Mouse (Mus musculus): ENCODE measurements at regions not wholly inside any gene's neighbourhood (a gene's known extent, or its start where the extent isn't known, plus 50 kb on each side); places are given as distances from the start of the nearest gene placed in this dataset.

DNA sequence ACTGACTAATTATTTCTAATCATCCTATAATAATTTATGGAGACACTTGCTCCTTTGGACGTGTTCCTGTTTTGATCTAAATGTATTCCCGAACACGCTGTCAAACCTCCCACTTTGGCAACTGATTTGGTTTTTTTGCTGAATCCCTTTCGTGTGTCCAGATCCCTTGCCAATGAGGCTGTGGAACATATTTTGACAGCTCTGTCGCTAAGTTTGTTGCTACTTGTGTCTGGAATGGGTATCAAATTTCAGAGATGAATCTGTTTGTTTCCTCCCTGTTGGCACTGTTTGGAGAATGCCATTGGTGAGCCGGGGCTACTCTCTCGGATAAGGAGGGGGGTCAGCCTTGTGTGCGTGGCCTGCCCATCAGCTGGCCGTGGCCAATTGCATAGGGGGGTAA, 277.2 kb upstream of the Tshz3 start:
- in situ Hi-C loops (cut with MseI, MboI): no loop called here

DNA sequence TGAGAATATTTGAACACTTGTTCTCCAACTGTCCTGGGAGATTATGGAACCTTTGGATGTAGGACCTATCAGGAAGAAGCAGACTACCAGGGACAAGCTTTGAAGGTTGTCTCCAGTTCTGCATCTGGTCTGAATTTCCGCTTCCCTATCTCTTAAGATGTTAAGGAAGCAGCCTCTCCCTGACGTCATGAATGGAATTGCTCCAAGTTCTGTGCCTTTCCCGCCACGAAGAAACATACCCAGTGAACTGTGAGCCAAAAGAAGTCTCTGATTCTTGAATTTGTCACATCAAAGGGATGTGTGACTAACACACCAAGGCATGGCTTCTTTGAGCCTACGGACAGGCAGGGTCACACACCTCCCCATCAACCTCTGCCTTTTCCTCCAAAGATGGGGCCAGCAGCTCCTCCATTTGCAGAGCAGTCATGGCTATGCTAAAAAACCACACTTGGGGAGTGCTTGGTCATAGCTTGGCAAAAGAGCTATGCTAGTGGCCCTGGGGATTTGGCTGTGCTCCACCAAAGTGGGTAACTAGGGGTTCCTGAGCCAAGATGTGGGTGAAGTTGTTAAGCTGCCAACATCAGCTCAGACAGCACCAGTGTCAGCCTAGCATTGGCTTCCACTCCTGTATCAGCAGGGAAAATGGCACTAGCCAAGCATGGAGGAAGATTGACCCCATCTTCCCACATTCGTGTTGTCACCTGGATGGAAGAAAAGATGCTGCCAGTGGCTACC, 248.6 kb upstream of the Tshz3 start:
- in situ Hi-C loops (cut with MseI, MboI): loop anchor here in 1 of 2 experiments (10.0 kb wide), 1 partner anchor 65 kb away; no protein-coding TSS in a partner anchor

DNA sequence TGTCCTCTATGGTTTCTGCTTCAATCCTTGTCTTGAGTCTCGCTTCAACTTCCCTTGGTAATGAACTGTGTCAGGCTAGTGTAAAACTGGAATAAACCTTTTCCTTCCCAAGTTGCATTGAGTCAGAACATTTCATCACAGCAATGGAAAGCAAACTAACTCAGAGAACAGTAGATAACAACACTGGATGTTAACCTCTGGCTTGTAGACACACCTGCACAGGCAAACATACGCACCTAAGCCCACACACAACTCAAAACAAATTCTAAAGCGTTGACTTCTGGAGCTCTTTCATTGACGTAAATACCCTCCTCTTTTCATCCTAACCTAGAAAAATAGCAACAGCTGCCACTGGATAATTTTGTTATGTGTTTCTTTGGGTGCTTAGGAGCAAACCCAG, 244.1 kb upstream of the Tshz3 start:
- in situ Hi-C loops (cut with MseI, MboI): no loop called here

DNA sequence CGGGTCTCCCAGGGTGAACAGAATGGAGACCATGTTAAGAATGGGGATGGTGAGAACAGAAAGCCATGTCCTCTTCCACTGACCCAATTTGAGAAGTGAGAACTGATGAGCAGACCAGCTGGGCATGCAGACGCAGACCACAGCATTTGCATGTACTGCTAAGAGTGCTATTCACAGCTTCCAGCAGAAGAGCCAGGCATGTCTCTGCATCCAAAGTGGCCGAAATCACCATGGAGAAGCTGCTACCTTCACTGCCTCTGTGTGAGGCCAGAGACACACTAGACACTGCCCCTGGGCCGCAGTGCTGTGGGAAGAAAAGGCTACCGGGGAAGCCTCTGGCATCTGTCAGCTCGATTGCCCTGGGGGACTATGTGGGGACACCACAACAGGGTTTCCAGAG, 241.8 kb upstream of the Tshz3 start:
- in situ Hi-C loops (cut with MseI, MboI): no loop called here

DNA sequence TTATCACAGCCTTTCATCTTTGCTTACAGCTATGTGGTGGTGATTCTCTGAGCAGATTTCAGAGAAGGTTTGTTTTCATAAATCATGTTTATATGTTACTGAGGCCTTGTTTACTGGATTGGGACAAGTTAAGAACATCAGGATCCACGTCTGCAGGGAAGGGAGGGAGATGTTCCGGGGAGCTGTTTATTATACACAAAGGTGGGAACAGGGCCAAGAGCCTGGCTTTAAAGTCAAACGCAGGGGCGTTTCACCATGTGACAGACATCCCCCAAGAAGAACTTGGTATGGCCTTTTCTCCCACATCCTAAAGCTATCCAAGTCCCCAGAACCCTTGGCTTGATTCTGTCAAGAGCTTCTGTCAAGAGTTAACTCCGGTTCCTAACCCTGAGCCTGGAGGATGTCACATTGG, 235.5 kb upstream of the Tshz3 start:
- in situ Hi-C loops (cut with MseI, MboI): no loop called here

DNA sequence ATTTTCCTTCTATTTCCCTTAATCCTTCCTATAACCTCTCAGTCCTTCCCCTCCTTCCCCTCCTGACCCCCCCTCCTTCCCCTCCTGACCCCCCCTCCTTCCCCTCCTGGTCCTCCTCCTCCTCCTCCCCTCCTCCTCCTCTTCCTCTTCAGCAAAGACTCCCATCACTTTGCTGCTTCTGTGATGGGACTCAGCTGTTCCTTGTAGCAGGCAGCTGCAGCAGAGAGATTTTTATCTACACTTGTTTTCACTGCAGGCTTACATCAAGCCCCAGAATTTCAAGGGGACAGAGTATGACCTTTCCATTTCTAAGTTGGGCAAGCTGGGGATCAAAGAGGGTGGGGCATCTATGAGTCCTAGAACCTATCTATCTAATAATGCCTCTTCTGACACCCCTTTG, 228.5 kb upstream of the Tshz3 start:
- in situ Hi-C loops (cut with MseI, MboI): no loop called here

DNA sequence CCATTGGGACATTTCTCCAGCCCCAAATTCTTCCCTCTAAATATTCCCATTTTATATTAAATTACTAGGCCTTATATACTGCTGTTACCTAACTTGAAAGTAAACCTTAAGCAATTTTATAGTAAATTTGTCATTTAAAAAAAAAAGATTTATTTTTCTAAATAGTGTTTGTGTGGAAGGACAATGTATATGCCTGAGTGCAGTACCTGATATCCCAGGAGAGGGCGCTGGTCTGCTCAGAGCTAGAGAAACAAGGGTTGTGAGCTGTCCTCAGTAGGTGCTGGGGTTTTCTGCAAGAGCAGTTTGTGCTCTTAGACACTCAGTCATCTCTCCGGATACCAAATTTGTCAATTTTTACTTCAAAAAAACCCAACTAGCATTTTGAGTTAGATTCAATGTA, 224.4 kb upstream of the Tshz3 start:
- in situ Hi-C loops (cut with MseI, MboI): no loop called here

DNA sequence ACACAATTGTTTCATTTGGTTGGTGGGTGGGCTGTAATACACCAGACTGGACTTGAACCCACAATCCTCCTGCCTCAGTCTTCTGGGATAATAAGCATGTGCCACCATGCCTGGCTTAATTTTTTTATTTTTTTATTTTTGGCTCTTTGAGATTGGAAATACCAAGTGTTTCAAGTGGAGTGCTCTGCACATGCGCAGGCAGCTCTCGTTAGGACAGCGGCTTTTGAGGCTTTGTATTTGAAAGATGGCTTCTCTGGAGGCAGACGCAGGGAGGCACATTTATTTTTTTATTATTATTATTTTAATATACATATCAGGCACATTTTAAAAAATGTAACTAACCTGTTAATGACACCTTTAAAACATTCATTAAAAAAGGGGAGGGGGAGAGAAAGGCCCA, 221.5 kb upstream of the Tshz3 start:
- in situ Hi-C loops (cut with MseI, MboI): no loop called here

DNA sequence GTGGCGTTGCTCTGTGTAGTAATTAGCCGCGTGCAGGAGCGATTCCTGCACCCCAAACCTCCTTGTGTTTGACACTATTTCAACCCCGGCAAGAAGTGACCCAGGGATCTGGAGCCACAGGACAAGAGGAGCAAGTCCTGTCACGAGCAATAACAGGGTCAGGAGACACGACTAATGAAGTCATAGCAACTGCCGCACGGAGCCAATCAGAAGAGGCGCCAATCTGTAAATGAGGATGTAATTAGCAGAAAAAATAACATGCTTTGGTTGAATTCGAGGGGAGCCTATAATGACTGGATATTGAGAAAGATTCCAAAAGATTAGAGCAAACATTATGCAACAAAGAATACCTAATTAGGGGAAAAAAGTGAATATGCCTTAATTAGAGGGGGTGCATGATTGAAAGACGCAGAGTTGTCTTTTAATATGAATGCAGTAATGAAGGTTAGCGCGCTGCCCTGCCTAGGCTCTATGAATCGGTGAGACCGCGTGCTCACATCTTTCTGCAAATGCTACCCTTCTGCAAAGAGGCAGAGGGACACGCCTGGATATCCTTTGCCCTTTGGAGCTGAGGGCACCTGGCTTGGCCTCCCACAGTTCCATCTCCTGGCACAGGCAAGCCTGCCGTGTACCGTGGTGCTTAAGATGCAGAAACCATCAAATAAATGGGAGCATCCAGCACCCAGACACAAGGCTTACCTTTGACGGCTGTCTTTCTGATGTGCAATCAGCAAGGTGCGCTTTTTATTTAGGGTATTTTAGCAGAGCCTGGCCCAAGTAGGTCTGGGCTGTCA, 220.9 kb upstream of the Tshz3 start:
- in situ Hi-C loops (cut with MseI, MboI): no loop called here

DNA sequence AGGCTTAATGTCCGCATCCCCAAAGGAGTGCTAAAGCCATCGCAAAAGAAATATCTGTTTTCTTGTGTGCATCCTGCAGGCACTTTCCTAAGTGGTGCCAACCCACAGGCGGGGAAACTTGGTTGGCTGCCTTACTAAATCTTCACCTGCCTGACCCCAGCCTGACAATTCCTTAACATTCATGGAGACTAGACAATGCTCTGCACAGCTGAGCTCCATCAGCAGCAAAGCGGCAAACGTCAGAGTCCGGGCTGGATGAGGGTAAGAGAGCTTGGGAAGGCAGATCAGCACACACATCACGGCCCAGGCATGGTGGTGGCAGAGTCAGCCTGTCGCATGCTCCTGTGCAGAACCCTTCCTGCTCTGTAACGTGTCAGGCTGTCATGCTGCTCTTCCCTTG, 209.8 kb upstream of the Tshz3 start:
- in situ Hi-C loops (cut with MseI, MboI): no loop called here

DNA sequence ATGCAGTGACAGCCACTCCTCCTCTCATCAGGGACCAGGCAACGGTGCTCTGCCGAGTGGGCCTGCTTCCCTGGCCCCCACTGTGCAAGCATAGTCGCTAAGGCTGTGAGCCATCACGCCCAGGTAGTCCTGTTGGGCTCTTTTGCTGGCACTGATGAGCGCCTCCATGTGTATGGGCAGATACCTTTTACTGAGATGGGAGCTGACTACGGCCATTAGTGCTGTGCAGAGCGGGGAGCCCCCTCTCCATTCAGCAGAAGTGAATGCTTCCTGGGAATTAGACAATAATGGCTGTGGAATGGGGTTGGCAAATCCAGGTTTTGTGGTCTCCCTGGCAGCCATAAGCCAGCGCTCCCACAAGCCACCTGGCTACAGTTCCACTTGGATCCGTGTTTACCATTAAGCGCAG, 206.7 kb upstream of the Tshz3 start:
- in situ Hi-C loops (cut with MseI, MboI): no loop called here

DNA sequence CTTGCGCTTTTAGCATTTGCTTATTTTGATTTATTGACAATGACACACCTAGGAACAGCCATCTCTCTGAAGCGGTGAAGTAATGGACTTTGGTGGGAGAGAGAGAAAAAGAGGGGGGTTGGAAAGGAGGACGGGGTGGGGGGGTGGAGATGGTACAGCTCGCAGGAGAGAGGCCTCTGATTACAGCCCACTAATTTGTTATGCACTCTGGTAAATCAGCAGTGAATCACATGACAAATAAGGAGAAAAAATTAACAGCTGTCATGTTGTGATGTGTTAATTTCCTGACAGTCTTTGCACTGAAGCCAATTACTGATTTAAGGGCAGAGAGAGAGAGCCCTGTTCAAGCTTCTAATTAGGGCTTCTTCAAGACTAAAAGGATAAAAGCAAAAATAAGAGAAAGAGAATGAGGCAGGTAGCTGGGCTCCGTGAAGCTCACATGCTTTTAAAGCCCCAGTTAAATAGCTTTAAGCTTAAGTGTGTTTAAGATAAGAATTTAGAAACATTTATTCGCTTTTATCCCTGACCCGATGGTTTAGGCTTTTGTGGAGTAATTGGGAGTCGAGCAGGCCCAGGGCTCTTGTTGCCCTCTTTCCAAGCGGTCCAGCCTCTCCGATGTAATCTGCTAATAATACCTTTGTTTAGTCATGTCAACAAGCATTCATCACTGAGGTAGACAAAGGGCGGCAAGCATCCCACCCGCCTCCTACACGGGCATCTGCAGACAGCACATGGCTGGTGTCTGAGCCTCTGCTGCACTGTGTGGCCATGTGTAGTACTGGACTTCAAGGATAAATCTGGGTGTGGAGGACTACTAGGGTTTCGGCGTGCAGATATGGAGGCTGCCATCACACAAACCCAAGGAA, 193.7 kb upstream of the Tshz3 start:
- in situ Hi-C loops (cut with MseI, MboI): no loop called here

DNA sequence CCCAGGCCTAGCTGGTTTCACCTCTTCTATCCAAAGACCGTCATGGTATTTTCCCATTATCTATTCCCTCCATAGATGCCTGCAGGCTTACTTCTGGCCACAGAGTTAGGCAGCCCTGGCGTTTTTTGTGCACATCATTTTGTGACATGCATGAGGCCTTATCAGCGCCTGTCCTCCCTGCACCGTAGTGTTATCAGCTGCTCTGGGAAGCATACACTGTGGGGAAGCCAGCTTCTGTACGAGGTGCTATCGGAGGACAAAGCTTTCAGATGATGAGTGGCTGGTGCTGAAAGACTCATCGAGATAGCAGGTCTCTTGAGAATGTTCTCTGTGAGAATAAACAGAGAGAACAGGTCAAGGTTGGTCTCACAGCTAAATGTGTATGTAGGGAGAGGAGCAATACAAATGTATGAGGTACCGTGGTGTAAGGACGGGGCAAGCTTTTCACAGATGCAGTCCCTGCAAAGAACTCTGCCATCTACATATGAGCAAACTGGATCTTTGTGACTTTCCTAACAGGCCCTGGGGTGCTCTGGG, 190.0 kb upstream of the Tshz3 start:
- in situ Hi-C loops (cut with MseI, MboI): no loop called here

DNA sequence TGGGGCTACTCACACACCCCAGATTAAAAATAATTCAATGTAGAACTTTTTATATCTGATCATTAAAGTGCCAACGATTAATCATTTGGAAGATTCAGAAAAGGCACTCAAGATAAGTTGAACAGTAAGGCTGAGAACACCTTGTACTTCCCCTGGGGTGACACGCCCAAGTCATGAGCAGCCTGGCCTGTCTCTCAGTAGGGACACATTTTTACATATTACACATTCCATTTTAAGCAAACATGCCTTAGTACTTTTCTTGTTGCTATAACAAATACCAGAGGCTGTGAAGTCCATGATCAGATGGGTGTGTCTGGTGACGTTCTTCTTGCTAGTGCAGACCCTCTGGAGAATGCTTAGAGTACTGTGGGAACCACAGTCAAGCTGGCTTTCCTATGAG, 184.2 kb upstream of the Tshz3 start:
- in situ Hi-C loops (cut with MseI, MboI): no loop called here

DNA sequence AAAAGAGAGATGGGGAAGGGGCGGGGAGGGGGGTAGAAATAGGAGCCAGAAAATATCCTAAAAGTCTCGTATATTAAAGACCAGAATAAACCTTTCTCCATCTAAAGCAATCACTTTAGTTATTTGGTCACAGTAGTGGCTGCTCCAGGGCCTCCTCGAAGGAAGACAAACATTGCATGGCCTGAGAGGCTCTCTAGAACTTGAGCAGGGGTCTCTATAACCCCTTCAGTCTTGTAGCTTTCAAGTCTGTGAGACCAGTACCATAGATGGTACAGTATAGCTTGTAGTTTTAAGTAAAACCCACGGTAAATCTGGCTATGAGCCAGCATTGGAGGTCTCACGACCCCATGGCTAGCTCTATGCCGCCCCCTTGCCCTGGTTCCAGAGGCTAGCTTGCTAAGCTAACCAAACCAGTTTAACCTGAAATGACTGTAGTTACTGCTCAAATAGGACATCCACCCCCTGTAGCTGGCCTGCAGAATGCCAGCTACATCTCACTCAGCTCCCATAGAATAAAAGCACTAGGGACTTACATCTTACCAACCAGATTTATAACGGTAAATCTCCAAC, 181.7 kb upstream of the Tshz3 start:
- in situ Hi-C loops (cut with MseI, MboI): no loop called here

DNA sequence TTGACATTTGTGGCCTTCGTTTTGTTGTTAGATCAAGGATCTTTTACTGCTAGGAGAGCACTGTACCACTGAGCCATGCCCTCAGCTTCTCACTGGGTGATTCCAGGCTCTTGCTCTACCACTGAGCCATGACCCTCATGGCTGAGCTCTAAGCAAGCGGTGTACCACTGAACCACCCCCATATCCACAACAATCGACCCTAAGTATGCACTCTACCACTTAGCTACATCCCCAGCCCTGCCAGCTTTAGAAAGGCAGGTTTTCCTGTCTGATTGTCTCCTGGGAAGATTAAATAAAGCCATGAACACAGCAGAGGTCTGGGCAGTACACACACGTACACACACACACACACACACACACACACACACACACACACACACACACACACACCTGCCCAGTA, 178.9 kb upstream of the Tshz3 start:
- in situ Hi-C loops (cut with MseI, MboI): no loop called here

DNA sequence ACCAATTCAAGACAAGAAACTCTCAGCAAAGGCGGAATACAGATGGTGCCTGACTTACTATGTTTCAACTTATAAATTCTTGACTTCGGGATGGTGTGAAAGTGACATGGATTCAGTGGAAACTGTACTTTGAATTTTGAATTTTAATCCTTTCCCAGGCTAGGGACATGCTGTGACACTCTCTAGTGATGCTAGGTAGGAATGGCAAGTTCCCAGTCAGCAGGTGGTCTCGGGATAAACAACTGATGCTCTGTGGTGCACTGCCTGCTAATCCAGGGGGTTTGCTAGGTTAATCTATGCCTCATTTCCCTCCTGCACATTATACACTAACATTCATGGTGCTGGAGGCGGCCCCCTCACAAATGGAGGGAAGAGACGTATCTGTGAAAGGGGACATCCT, 175.0 kb upstream of the Tshz3 start:
- in situ Hi-C loops (cut with MseI, MboI): no loop called here

DNA sequence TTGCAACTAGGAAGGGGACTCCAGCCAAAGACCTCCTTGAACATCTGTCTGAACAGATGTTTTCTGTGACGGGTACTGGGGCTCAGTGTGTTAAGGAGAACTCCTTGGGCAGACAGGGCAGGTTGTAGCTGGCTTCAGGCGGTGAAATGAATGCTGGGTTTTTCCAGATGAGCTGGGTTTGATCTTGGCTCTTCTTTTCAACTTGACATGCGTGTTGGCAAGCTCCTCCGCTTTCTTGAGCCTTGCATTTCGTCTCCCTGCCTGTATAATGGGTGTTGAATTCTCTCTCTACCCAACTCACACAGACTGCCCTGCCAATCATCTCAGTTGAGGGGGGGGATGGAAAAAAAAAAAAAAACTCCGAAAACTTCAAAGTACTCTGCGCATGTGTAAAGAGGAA, 171.8 kb upstream of the Tshz3 start:
- in situ Hi-C loops (cut with MseI, MboI): no loop called here

DNA sequence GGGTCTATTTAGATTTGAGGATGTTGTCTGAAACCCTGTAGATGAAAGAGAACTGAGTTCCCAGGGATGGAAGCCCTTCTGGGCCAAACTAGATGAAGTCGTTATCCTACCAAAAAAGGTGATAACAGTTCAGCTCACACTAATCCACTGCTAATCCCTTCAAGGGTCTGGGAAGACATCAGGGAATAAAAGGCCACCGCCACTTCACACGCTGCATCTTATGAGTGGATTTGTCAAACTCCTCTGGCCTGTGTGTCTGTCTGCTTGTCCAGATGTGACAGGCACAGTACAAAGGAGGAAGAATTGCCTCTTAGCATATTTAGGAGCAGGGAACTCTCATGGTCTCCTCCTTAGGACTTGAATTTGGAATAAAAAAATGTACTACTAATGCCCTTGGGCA, 171.2 kb upstream of the Tshz3 start:
- in situ Hi-C loops (cut with MseI, MboI): no loop called here

DNA sequence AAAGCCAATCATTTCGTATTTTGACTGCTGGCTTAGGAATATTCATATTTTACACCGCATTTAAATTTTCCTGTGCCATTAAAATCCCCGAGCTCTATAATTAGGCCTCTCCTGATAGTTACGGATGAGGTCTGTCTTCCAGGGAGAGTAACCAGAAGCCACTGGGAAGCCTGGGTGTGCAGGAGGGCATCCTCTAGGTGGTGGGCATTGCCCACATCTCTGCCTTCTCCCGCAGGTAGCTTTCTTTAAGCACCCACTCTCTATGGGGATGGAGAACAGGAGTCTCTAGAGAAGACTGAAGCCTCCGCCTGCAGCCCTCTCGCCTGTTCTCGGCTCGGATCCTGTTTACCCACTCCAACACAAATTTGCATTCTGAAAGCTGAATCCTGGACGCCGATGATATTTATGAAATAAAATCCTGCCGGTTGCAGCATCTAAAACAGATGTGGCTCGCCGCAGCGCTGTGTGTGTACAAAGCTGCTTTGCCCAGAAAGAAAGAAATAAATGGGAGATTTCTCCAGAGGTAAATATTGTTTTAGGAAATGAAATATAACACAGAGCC, 168.3 kb upstream of the Tshz3 start:
- in situ Hi-C loops (cut with MseI, MboI): no loop called here

DNA sequence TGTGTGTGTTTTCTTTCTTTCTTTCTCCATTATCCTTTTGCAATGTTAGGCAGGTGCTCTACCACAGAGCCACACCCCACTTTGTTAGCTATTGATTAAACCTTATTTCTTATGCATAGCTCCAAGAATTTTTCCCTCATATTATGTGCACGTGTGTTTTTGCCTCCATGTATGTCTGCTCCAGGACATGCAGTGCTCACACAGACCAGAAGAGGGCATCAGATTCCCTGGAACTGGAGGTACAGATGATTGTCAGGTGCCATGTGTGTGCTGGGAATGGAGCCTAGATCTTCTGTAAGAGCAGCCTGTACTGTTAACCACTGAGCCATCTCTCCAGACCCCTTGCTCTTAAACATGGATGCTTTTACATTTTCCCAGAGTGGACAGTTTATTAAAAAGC, 166.4 kb upstream of the Tshz3 start:
- in situ Hi-C loops (cut with MseI, MboI): no loop called here

All from mouse trophoblast stem cell (cell line).